8 mouse cellular contexts compared by ENCODE assay signal in the genomic region with DNA sequence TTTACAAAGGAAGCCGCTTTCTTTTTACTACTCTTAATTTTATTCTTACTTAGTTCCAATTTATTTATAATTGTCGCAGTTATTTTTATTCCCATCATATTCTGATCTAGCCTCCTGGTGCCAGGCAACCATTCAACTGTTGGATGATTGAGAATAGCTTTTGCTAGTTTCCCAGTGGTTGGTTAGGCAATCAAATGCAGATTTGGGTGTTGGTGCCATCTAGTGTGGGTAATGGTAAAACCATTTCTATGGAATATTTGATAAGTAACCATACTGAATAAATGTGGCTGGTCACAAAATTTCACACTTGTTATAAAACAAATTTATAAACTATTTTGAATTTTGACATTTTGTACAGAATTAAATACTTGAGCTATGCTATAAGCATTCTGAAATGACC. TPM values are rescaled to one million over a fixed set of nuclear protein-coding genes. Genes with fewer than 3 reads are reported as not detected.
DNase-seq lines count a peak whose midpoint lies in the region; ATAC-seq and TF ChIP-seq lines count a peak whose summit lies in the region.

No protein-coding gene starts in this region.

- no peak for TF ChIP-seq POLR2A in myocyte (IDR thresholded peaks at IDR 0.05; ENCODE audit: insufficient read length, low read depth)

- no peak overlapping the region for H3K4me3 ChIP-seq in heart, embryonic 10.5 days
- H3K4me3 ChIP-seq in midbrain, embryonic 14.5 days (replicated peaks; ENCODE audit: low read depth, low read length): no peak overlapping the region
- H3K4me3 ChIP-seq in midbrain, embryonic 13.5 days (replicated peaks): no peak overlapping the region
- H3K4me3 ChIP-seq in myocyte: no peak overlapping the region

- DNase-seq in heart, adult 8-10 months (ENCODE audit: low spot score): peak; percentile 50
- no peak for DNase-seq in heart, embryonic 10.5 days (ENCODE audit: low spot score)
- DNase-seq in midbrain, embryonic 14.5 days: peak; percentile 64
- peak; percentile 28 for DNase-seq in ZHBTc4 (ENCODE audit: low read depth, low spot score)
- no peak for DNase-seq in testis, postnatal 10 days (ENCODE audit: low spot score)
- DNase-seq in neural tube, embryonic 10.5 days (ENCODE audit: extremely low spot score, low spot score): no peak

- H3K79me2 ChIP-seq in myocyte (ENCODE audit: control insufficient read depth, insufficient read depth): peaks cover 98% of the 10 kb centered on the region

- no peak overlapping the region for H3ac ChIP-seq in myocyte (ENCODE audit: control insufficient read depth, insufficient read length)

- no peak overlapping the region for H3K4me2 ChIP-seq in midbrain, embryonic 14.5 days (ENCODE audit: low read length)
- H3K4me2 ChIP-seq in midbrain, embryonic 13.5 days (replicated peaks): no peak overlapping the region
- no peak overlapping the region for H3K4me2 ChIP-seq in myocyte (ENCODE audit: low read depth)

- no peak for ATAC-seq in midbrain, embryonic 14.5 days (ENCODE audit: low FRiP score, low TSS enrichment)
- ATAC-seq in midbrain, embryonic 13.5 days: no peak

- no peaks in the 10 kb centered on the region for H3K9me3 ChIP-seq in heart, embryonic 10.5 days
- H3K9me3 ChIP-seq in midbrain, embryonic 14.5 days (ENCODE audit: control insufficient read depth, low read length): no peaks in the 10 kb centered on the region
- H3K9me3 ChIP-seq in midbrain, embryonic 13.5 days: no peaks in the 10 kb centered on the region

- H3K36me3 ChIP-seq in heart, embryonic 10.5 days: peaks cover 23% of the 10 kb centered on the region; the same call in 1 of the 2 replicates
- H3K36me3 ChIP-seq in midbrain, embryonic 14.5 days (ENCODE audit: control insufficient read depth, insufficient read depth, low read length): peaks cover 20% of the 10 kb centered on the region
- H3K36me3 ChIP-seq in midbrain, embryonic 13.5 days: peaks cover 26% of the 10 kb centered on the region
- peaks cover 17% of the 10 kb centered on the region for H3K36me3 ChIP-seq in myocyte (ENCODE audit: control insufficient read depth, insufficient read depth)

- no peaks in the 10 kb centered on the region for H3K27me3 ChIP-seq in heart, embryonic 10.5 days (ENCODE audit: insufficient read depth, poor library complexity, severe bottlenecking)
- H3K27me3 ChIP-seq in midbrain, embryonic 14.5 days (ENCODE audit: control insufficient read depth, insufficient read depth, low read length): no peaks in the 10 kb centered on the region
- no peaks in the 10 kb centered on the region for H3K27me3 ChIP-seq in midbrain, embryonic 13.5 days
- no peaks in the 10 kb centered on the region for H3K27me3 ChIP-seq in myocyte (ENCODE audit: control insufficient read depth, insufficient read depth, insufficient read length)

- no peak overlapping the region for H3K9ac ChIP-seq in midbrain, embryonic 14.5 days (replicated peaks; ENCODE audit: low read length)
- H3K9ac ChIP-seq in midbrain, embryonic 13.5 days (replicated peaks): no peak overlapping the region

- 95% methylated on average over 2 of the region's 2 CpGs for WGBS in heart, embryonic 10.5 days
- WGBS in midbrain, embryonic 14.5 days: 95% methylated on average over 2 of the region's 2 CpGs
- 95% methylated on average over 2 of the region's 2 CpGs for WGBS in midbrain, embryonic 13.5 days

- H3K27ac ChIP-seq in heart, embryonic 10.5 days: no peak overlapping the region
- no peak overlapping the region for H3K27ac ChIP-seq in midbrain, embryonic 14.5 days (replicated peaks; ENCODE audit: low read depth, low read length)
- no peak overlapping the region for H3K27ac ChIP-seq in midbrain, embryonic 13.5 days

- no peaks in the 10 kb centered on the region for H3K4me1 ChIP-seq in heart, embryonic 10.5 days
- peaks cover 4% of the 10 kb centered on the region; the same call in 1 of the 2 replicates for H3K4me1 ChIP-seq in midbrain, embryonic 14.5 days (ENCODE audit: control insufficient read depth, insufficient read depth, low read length)
- peaks cover 12% of the 10 kb centered on the region for H3K4me1 ChIP-seq in midbrain, embryonic 13.5 days (replicated peaks)

TF ChIP-seq in myocyte, 11 proteins besides CTCF, POLR2A, EP300 and RAD21:
- TF ChIP-seq TCF3 (IDR thresholded peaks at IDR 0.05; ENCODE audit: insufficient read length, low read depth) (no peak), CEBPB (IDR thresholded peaks at IDR 0.05; ENCODE audit: insufficient read depth, poor library complexity, severe bottlenecking) (peak; percentile 71; the same call in 1 of the 2 replicates)

RNA-seq across cellular contexts. Expression of gene Rtn4, which starts 22.0 kb away (rescaled TPM):
- 10 to 100 TPM; 74.8 to 89.2 (median 82.4) TPM for total RNA-seq in heart, adult 8-10 months (2022)
- polyA plus RNA-seq in heart, embryonic 10.5 days (2016; fragmentation: Nextera tagmentation; extraction: Ambion mirVana): 52.6 and 76.8 TPM in 2 replicates
- polyA plus RNA-seq in midbrain, embryonic 14.5 days (2014; fragmentation: Nextera tagmentation; extraction: Ambion mirVana): 110 and 136 TPM in 2 replicates
- polyA plus RNA-seq in midbrain, embryonic 13.5 days (2015; fragmentation: Nextera tagmentation; extraction: Ambion mirVana): 111 and 113 TPM in 2 replicates
- 309 TPM for polyA plus RNA-seq in myocyte (2012; fragmentation: generic; extraction: Trizol)

Comparison
In these comparisons a context has a peak if more than half of its experiments do, and no peak if none do; other contexts are left out.
1. DNase-seq: peak in heart, adult 8-10 months (single experiment), midbrain, embryonic 14.5 days (single experiment) and ZHBTc4 (single experiment); none in heart, embryonic 10.5 days (single experiment), testis, postnatal 10 days (single experiment) and neural tube, embryonic 10.5 days (single experiment).